Mouse (Mus musculus): Measurements from ENCODE around the gene Akt2.

DNA sequence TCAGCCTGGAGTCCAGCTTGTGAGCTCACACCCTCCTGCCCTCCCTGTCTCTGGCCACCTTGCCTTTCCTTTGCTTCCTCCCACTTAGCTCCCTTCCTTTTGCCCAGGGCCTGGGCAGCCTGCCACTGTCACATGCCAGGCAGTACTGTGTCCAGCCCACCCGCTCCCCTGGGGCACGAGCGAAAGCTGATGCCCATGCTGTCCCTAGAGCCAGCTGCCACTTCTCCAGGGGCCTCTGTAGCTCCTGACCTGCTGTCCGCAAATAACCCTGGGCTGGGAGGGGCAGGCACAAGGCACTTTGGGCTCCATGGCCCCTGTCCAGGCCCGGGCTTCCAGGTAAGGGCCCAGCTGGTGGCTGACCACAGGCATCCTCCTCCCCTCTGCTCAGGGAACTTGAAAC, 16.2 kb downstream of the Akt2 start:
- 0 out of 2 replicates have a peak, but pooled peaks have one; percentile 27 for TF ChIP-seq POLR2A (IDR thresholded peaks at IDR 0.05; ENCODE audit: insufficient read depth, low read depth, low read length)
- TF ChIP-seq CTCF (IDR thresholded peaks at IDR 0.05; ENCODE audit: insufficient read depth, low read depth, low read length): no peak

All from olfactory bulb, adult 2 months (tissue).